Mouse (Mus musculus): ENCODE measurements around the gene Tmem44. TPM values are rescaled to one million over a fixed set of nuclear protein-coding genes. Genes with fewer than 3 reads are reported as not detected.

The Tmem44 gene
- 63.9 and 76.4 TPM in 2 replicates for polyA plus RNA-seq (2014; fragmentation: Nextera tagmentation; extraction: Ambion mirVana)

DNA sequence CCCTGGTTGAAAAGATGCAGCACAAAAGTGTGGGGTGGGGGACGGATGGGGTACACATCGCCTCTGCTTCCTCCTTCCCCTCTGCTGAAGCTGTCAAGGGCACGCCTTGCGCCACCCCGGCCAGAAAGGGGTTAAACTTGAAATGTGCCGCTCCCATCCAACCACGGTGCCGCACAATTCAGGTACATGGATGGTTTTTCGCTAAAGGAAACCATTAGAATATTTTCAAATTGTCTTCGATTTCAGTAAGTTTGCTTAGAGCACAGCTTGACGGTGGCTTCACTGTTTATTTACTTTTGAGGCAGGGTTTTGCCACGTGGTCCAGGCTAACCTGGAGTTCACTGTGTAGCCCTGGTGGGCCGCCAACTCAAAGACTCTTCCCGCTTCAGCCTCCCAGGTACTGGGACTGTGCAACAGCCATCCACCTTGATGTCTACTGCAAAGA lies at the start of gene Tmem44:
Gene Tmem44, minus strand, starts transcription at position 95 of the 445 bp plus-strand sequence.
- Histone ChIP-seq H3K27me3 (ENCODE audit: control insufficient read depth, insufficient read depth, low read length) (no peaks in the 10 kb centered on the region), H3K4me2 (replicated peaks) (peak within 1 kb of the TSS; percentile 67), H3K4me1 (replicated peaks; ENCODE audit: control insufficient read depth, insufficient read depth, low read length) (peaks cover 19% of the 10 kb centered on the region), H3K4me3 (replicated peaks; ENCODE audit: low read length) (peak within 1 kb of the TSS; percentile 80), H3K9ac (peak within 1 kb of the TSS; percentile 95), H3K9me3 (ENCODE audit: control insufficient read depth, low read length) (peaks cover 10% of the 10 kb centered on the region; the same call in 1 of the 2 replicates), H3K27ac (peak within 1 kb of the TSS; percentile 88), H3K36me3 (replicated peaks; ENCODE audit: control insufficient read depth, insufficient read depth) (peaks cover 15% of the 10 kb centered on the region)
- 6% methylated on average over 14 of the region's 14 CpGs for WGBS
- peak; percentile 65 for DNase-seq (ENCODE audit: low spot score)
- peak; percentile 72 for ATAC-seq (ENCODE audit: low FRiP score)

DNA sequence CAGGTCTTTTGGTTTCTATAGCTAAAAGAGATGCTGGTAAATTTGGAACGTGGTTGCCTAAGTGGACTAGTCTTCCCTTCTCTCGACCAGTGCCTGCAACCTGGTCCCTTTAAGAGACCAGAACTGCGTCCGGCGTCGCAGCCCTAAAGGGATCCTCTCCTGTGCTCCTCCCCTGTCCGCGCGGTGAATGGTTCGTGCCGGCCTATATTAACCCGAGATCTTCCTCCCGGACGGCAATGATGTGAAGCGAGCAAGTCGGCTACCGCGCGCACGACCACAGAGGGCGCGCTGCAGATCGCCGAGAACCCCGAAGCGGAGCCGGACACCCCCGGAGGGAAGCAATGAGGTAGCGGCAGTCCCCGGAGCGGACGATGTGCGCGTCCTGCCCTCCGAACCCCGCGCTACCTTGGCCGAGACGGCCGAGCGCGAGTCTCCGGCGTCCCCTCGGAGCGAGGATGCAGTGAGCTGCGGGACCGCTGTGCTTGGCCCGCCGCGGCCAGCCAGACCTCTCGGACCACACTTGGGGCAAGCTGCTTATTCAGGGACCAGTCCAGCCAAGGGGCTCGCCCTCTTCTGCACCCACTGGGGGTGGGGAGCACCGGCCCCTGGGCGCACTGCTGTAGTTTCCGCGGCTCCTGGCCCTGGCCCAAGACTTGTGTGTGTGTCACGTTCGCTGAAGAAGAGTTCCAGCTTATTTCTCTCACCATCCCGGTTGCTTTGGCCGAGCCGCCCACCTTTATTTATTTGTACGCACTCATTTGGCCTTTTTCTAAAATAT lies 49.0 kb upstream of the Tmem44 start, which contains the start of gene Fam43a:
Gene Fam43a, plus strand, starts transcription at position 233 of the 778 bp plus-strand sequence.
- ATAC-seq (ENCODE audit: low FRiP score) (peak; percentile 73), DNase-seq (ENCODE audit: low spot score) (peak; percentile 80)
- peak within 1 kb of the TSS; percentile 74; the same call in 1 of the 2 replicates for H3K27ac ChIP-seq
- H3K9ac ChIP-seq = peak within 1 kb of the TSS; percentile 75
- peak within 1 kb of the TSS; percentile 97 for H3K4me2 ChIP-seq (replicated peaks)
- H3K9me3 ChIP-seq (ENCODE audit: control insufficient read depth, low read length) = no peaks in the 10 kb centered on the region
- under 1% methylated on average over 63 of the region's 63 CpGs for WGBS
- peaks cover 13% of the 10 kb centered on the region for H3K27me3 ChIP-seq (ENCODE audit: control insufficient read depth, insufficient read depth, low read length)
- H3K4me1 ChIP-seq (replicated peaks; ENCODE audit: control insufficient read depth, insufficient read depth, low read length) = peaks cover 17% of the 10 kb centered on the region
- H3K4me3 ChIP-seq (replicated peaks; ENCODE audit: low read length) = peak within 1 kb of the TSS; percentile 71
- no peaks in the 10 kb centered on the region for H3K36me3 ChIP-seq (replicated peaks; ENCODE audit: control insufficient read depth, insufficient read depth)

- H3K36me3 ChIP-seq (replicated peaks; ENCODE audit: control insufficient read depth, insufficient read depth) = no peaks in the 10 kb centered on the region
- no peaks in the 10 kb centered on the region for H3K9me3 ChIP-seq (ENCODE audit: control insufficient read depth, low read length)
- peak; percentile 51 for ATAC-seq (ENCODE audit: low FRiP score)
- peaks cover 13% of the 10 kb centered on the region for H3K27me3 ChIP-seq (ENCODE audit: control insufficient read depth, insufficient read depth, low read length)
- peaks cover 14% of the 10 kb centered on the region for H3K4me1 ChIP-seq (replicated peaks; ENCODE audit: control insufficient read depth, insufficient read depth, low read length)
- no peak overlapping the region for H3K27ac ChIP-seq
- DNase-seq (ENCODE audit: low spot score) = peak; percentile 98
- H3K4me3 ChIP-seq (replicated peaks; ENCODE audit: low read length) = 0 out of 2 replicates have a peak overlapping the region, but pooled peaks have one; percentile 2
- WGBS = 9% methylated on average over 16 of the region's 16 CpGs
- peak overlapping the region; percentile 14; the same call in 1 of the 2 replicates for H3K9ac ChIP-seq
- H3K4me2 ChIP-seq (replicated peaks) = peak overlapping the region; percentile 36
Measured at GRCm38 (mm10) chr16:30596959-30597681, 46.5 kb upstream of the Tmem44 start.

DNA sequence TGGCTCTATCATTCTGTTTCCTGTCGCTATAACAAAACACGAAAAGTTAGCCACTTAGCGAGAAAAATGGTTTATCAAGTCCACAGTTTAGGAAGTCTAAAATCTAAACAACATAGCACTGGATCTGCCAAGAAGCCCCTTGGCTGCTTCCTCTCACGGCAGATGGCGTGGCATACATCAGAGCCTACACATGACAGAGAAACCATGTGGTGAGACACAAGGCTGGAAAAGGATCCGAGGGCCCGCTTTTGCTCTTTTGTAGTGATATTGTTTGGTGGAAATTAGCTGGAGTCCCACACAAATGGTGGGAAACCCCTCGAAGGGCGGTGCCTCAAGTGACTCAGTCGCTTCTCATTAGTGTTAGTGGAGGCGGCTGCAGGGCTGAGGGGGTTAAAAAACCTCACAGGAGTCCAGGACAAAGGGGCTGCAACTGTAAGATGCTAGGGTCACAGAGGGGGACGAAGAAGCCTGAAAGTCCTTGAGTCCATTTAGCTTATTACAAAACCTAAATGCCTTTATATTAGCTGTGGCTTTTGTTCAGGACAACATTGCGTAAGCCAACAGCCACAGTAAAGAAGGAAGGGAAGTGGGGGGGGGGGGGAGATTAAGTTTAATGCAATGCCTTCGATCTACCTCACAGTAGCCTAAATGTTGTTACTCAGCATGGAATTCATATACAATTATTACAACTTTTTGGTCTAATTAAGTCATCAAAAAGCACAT lies 45.4 kb upstream of the Tmem44 start:
- Histone ChIP-seq H3K9me3 (ENCODE audit: control insufficient read depth, low read length) (no peaks in the 10 kb centered on the region), H3K4me2 (replicated peaks) (no peak overlapping the region), H3K4me1 (replicated peaks; ENCODE audit: control insufficient read depth, insufficient read depth, low read length) (peaks cover 4% of the 10 kb centered on the region), H3K36me3 (replicated peaks; ENCODE audit: control insufficient read depth, insufficient read depth) (no peaks in the 10 kb centered on the region), H3K27ac (no peak overlapping the region), H3K27me3 (ENCODE audit: control insufficient read depth, insufficient read depth, low read length) (peaks cover 7% of the 10 kb centered on the region; the same call in 1 of the 2 replicates), H3K4me3 (replicated peaks; ENCODE audit: low read length) (no peak overlapping the region), H3K9ac (no peak overlapping the region)
- peak; percentile 30 for DNase-seq (ENCODE audit: low spot score)
- 56% methylated on average over 14 of the region's 14 CpGs for WGBS
- ATAC-seq (ENCODE audit: low FRiP score) = no peak

GRCm38 (mm10) chr16:30595356-30595755 lies 44.7 kb upstream of the Tmem44 start:
- ATAC-seq (ENCODE audit: low FRiP score) (no peak), DNase-seq (ENCODE audit: low spot score) (no peak)
- Histone ChIP-seq H3K36me3 (replicated peaks; ENCODE audit: control insufficient read depth, insufficient read depth) (no peaks in the 10 kb centered on the region), H3K9ac (no peak overlapping the region), H3K4me3 (replicated peaks; ENCODE audit: low read length) (no peak overlapping the region), H3K27me3 (ENCODE audit: control insufficient read depth, insufficient read depth, low read length) (peaks cover 2% of the 10 kb centered on the region; the same call in 1 of the 2 replicates), H3K27ac (no peak overlapping the region), H3K4me1 (replicated peaks; ENCODE audit: control insufficient read depth, insufficient read depth, low read length) (no peaks in the 10 kb centered on the region; the same call in 1 of the 2 replicates), H3K9me3 (ENCODE audit: control insufficient read depth, low read length) (no peaks in the 10 kb centered on the region), H3K4me2 (replicated peaks) (no peak overlapping the region)
- WGBS = 60% methylated on average over 3 of the region's 3 CpGs

GRCm38 (mm10) chr16:30591990-30592389 lies 41.3 kb upstream of the Tmem44 start:
- Histone ChIP-seq H3K27ac (no peak overlapping the region), H3K9me3 (ENCODE audit: control insufficient read depth, low read length) (no peaks in the 10 kb centered on the region), H3K4me3 (replicated peaks; ENCODE audit: low read length) (no peak overlapping the region), H3K36me3 (replicated peaks; ENCODE audit: control insufficient read depth, insufficient read depth) (no peaks in the 10 kb centered on the region), H3K27me3 (ENCODE audit: control insufficient read depth, insufficient read depth, low read length) (no peaks in the 10 kb centered on the region), H3K4me1 (replicated peaks; ENCODE audit: control insufficient read depth, insufficient read depth, low read length) (peaks cover 6% of the 10 kb centered on the region), H3K4me2 (replicated peaks) (no peak overlapping the region), H3K9ac (no peak overlapping the region)
- 47% methylated on average over 3 of the region's 3 CpGs for WGBS
- DNase-seq (ENCODE audit: low spot score) = no peak
- no peak for ATAC-seq (ENCODE audit: low FRiP score)

DNA sequence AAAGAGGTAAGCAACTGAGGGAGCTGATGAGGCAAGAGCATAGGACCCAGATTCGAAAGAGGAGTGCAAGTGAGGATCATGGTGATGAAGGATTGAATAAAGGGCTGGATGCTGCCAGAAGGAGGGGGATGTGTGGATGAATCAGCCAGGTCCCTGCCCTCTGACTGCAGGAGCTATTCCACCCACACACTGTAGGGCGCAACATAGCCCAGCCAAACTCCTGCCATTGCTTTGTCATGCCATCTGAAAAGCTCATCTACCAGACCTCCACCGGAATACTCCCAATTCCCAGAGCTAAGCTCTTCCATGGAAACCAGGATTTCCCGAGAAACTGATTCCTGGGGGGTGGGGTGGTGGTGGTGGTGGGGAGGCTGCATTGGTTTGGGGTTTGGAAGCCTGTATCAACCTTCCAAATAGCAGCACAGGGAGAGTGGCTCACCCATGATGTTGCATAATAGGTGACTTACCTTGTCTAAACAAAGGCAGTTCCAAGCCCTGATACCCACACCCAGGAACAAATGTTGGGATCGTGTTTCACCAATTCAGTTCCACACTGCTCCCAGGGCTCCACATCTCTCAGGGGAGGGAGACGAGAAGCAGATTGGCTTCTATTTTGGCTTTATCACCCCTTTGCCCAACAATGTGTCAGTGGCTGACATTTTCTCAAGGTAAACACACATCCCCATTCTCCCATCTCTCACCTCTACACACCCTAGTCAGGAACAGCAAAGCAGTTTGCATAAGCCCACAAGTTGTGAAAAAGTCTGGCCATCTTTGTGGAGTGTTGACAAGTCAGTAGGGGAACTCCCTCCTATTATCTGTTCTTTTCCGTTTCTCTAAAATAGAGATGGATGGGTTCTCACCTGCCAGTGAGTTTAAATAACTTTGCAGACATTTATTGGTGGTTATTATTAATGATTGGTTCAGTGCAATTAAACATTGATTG lies 39.9 kb upstream of the Tmem44 start:
- Histone ChIP-seq H3K9ac (no peak overlapping the region), H3K27ac (no peak overlapping the region)

More for the DNA sequence above, 39.9 kb upstream of the Tmem44 start:
- Histone ChIP-seq H3K27me3 (ENCODE audit: control insufficient read depth, insufficient read depth, low read length) (no peaks in the 10 kb centered on the region), H3K4me3 (replicated peaks; ENCODE audit: low read length) (no peak overlapping the region), H3K9me3 (ENCODE audit: control insufficient read depth, low read length) (no peaks in the 10 kb centered on the region), H3K4me2 (replicated peaks) (no peak overlapping the region), H3K36me3 (replicated peaks; ENCODE audit: control insufficient read depth, insufficient read depth) (peaks cover 3% of the 10 kb centered on the region; the same call in 1 of the 2 replicates), H3K4me1 (replicated peaks; ENCODE audit: control insufficient read depth, insufficient read depth, low read length) (peaks cover 14% of the 10 kb centered on the region)
- DNase-seq (ENCODE audit: low spot score) (no peak), ATAC-seq (ENCODE audit: low FRiP score) (no peak)
- 46% methylated on average over 7 of the region's 7 CpGs for WGBS

Measured in hindbrain, embryonic 14.5 days (tissue).